Mouse (Mus musculus): ENCODE measurements around the gene Ptpn21. TPM values are rescaled to one million over a fixed set of nuclear protein-coding genes. Genes with fewer than 3 reads are reported as not detected.

Ptpn21 gene
- total and polyA plus RNA-seq, 3 experiments = 1.2 to 3.8 TPM; not detected in 1

DNA sequence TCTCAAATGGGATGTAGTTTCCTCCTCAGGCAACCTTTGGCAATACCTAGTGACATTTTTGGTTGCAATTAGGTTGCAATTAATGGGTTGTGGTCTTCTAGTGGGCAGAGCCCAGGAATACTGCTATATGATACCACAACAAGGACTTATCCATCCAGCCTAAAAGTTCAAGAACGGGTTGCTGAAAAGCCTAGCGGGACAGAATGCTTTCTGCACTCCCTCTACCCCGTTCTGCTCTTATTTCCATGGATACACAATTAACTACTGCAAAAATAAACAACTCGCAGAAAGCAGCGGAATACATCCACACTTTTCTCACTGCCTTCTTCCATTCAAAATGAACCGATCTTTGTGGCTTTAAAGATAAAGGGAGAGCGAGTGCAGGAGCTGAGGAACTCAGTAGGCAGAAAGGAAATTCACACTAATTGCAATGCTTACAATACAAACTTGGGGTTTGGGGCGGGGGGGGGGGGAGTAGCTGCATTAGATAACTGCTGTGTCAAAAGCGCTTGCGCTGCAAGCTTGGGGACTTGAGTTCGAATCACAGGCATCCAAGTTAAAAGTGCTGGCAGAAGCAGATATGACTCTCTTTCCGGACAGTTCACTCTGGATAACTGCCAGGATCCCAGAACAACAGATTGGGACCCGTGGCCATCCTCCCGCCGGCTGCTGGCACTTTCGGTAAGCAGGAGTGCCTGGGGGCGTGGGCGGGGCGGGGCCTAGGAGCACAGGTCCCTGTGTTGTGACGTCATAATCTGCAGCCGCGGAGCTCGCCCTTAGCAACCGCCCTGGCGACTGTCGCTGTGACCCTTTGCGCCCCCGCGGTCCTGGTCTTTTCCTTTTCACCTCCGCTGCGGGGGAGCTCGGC is 109.6 kb downstream of the Ptpn21 start, which contains the start of gene Spata7 (continued):
- no peak for TF ChIP-seq MAX (IDR thresholded peaks at IDR 0.05; ENCODE audit: low read length)
- TF ChIP-seq KAT2A (conservative IDR thresholded peaks at IDR 0.05; ENCODE audit: low read depth, low read length) = no peak
- TF ChIP-seq POLR2A (IDR thresholded peaks at IDR 0.05; ENCODE audit: control insufficient read depth in 1 of 2, insufficient read depth in 1 of 2, low read depth in 1 of 2, low read length in 2 of 2, poor library complexity in 1 of 2) = peak in 1 of 2 experiments; percentile 40; a peak in 1 of 4 replicates
- no peak for TF ChIP-seq E2F4 (IDR thresholded peaks at IDR 0.05; ENCODE audit: borderline replicate concordance, low read depth, low read length)

Other genes with a start within 250 kb of the Ptpn21 start
- gene Kcnk10, start 159.1 kb downstream of the Ptpn21 start, total RNA-seq (2012; rRNA removed) = not detected in 2 replicates
- not detected for gene Kcnk10, start 159.1 kb downstream of the Ptpn21 start, polyA plus RNA-seq (2012; ENCODE audit: insufficient read depth in 1 of 2, insufficient read length in 2 of 2, low read depth in 1 of 2, low replicate concordance in 2 of 2, missing spikeins in 1 of 2)
- 3.9 and 4.0 TPM in 2 replicates for gene Spata7, start 109.2 kb downstream of the Ptpn21 start, total RNA-seq (2012; rRNA removed)
- gene Spata7, start 109.2 kb downstream of the Ptpn21 start, polyA plus RNA-seq (2012; ENCODE audit: insufficient read depth in 1 of 2, insufficient read length in 2 of 2, low read depth in 1 of 2, low replicate concordance in 2 of 2, missing spikeins in 1 of 2) = 1 to 10 TPM in 1 of 2 experiments, not detected in 1; 5.5 TPM
- 74.9 and 80.1 TPM in 2 replicates for gene Zc3h14, start 9.6 kb upstream of the Ptpn21 start, total RNA-seq (2012; rRNA removed)
- gene Zc3h14, start 9.6 kb upstream of the Ptpn21 start, polyA plus RNA-seq (2012; ENCODE audit: insufficient read depth in 1 of 2, insufficient read length in 2 of 2, low read depth in 1 of 2, low replicate concordance in 2 of 2, missing spikeins in 1 of 2) = 100 to 1,000 TPM in 1 of 2 experiments, 10 to 100 TPM in 1; 88.5 to 429 TPM
- 4.7 and 6.2 TPM in 2 replicates for gene Eml5, start 164.1 kb upstream of the Ptpn21 start, total RNA-seq (2012; rRNA removed)
- gene Eml5, start 164.1 kb upstream of the Ptpn21 start, polyA plus RNA-seq (2012; ENCODE audit: insufficient read depth in 1 of 2, insufficient read length in 2 of 2, low read depth in 1 of 2, low replicate concordance in 2 of 2, missing spikeins in 1 of 2) = 10 to 100 TPM in 1 of 2 experiments, not detected in 1; 13.2 TPM
- not detected in 2 replicates for gene Ttc8, start 183.2 kb upstream of the Ptpn21 start, total RNA-seq (2012; rRNA removed)
- gene Ttc8, start 183.2 kb upstream of the Ptpn21 start, polyA plus RNA-seq (2012; ENCODE audit: insufficient read depth in 1 of 2, insufficient read length in 2 of 2, low read depth in 1 of 2, low replicate concordance in 2 of 2, missing spikeins in 1 of 2) = not detected